Mouse (Mus musculus): ENCODE measurements around the gene Hoxd8. TPM values are rescaled to one million over a fixed set of nuclear protein-coding genes. Genes with fewer than 3 reads are reported as not detected.

Gene Hoxd8
- total and polyA plus RNA-seq, 2 experiments from 2014 or later, result 0.37 TPM; not detected in 1

GRCm38 (mm10) chr2:74710929-74711543 is 6.6 kb downstream of the Hoxd8 start:
- H3K9ac ChIP-seq (replicated peaks; ENCODE audit: low read length), result no peak overlapping the region
- DNase-seq (ENCODE audit: low spot score) (no peak), ATAC-seq (no peak)
- peaks cover 89% of the 10 kb centered on the region for H3K27me3 ChIP-seq (ENCODE audit: insufficient read depth, low read length)
- no peak overlapping the region; the same call in 1 of the 2 replicates for H3K4me3 ChIP-seq (ENCODE audit: low read length)
- WGBS, result 1% methylated on average over 16 of the region's 16 CpGs
- no peaks in the 10 kb centered on the region for H3K4me1 ChIP-seq (ENCODE audit: insufficient read depth, low read length)
- H3K36me3 ChIP-seq (ENCODE audit: insufficient read depth, low read length), result no peaks in the 10 kb centered on the region
- H3K9me3 ChIP-seq (ENCODE audit: low read length), result no peaks in the 10 kb centered on the region
- no peak overlapping the region for H3K4me2 ChIP-seq (ENCODE audit: low read depth, low read length)
- no peak overlapping the region for H3K27ac ChIP-seq
- TF ChIP-seq CTCF (IDR thresholded peaks at IDR 0.05; ENCODE audit: low read depth), result no peak

GRCm38 (mm10) chr2:74711721-74712621 is 7.6 kb downstream of the Hoxd8 start, which contains the start of the genes Hoxd3 and Hoxd4:
Gene Hoxd3, plus strand, starts transcription at chr2:74711927.
Gene Hoxd4, plus strand, starts transcription at chr2:74711929.
- ATAC-seq (no peak), DNase-seq (ENCODE audit: low spot score) (no peak)
- Histone ChIP-seq H3K9me3 (ENCODE audit: low read length) (no peaks in the 10 kb centered on the region), H3K4me2 (ENCODE audit: low read depth, low read length) (peak within 1 kb of the TSS; percentile 34), H3K27me3 (ENCODE audit: insufficient read depth, low read length) (peaks cover 88% of the 10 kb centered on the region), H3K27ac (peak within 1 kb of the TSS; percentile 20; the same call in 1 of the 2 replicates), H3K4me1 (ENCODE audit: insufficient read depth, low read length) (no peaks in the 10 kb centered on the region), H3K9ac (replicated peaks; ENCODE audit: low read length) (no peak within 1 kb of the TSS), H3K36me3 (ENCODE audit: insufficient read depth, low read length) (no peaks in the 10 kb centered on the region), H3K4me3 (ENCODE audit: low read length) (peak within 1 kb of the TSS; percentile 25)
- TF ChIP-seq CTCF (IDR thresholded peaks at IDR 0.05; ENCODE audit: low read depth), result no peak
- WGBS, result under 1% methylated on average over 65 of the region's 65 CpGs

- Histone ChIP-seq H3K27ac (no peak overlapping the region), H3K4me2 (ENCODE audit: low read depth, low read length) (no peak overlapping the region), H3K9ac (replicated peaks; ENCODE audit: low read length) (no peak overlapping the region), H3K9me3 (ENCODE audit: low read length) (no peaks in the 10 kb centered on the region), H3K4me3 (ENCODE audit: low read length) (no peak overlapping the region), H3K36me3 (ENCODE audit: insufficient read depth, low read length) (no peaks in the 10 kb centered on the region), H3K27me3 (ENCODE audit: insufficient read depth, low read length) (peaks cover 85% of the 10 kb centered on the region), H3K4me1 (ENCODE audit: insufficient read depth, low read length) (no peaks in the 10 kb centered on the region)
- TF ChIP-seq CTCF (IDR thresholded peaks at IDR 0.05; ENCODE audit: low read depth), result no peak
- ATAC-seq, result no peak
- whole genome bisulfite sequencing, result 5% methylated on average over 19 of the region's 19 CpGs
- no peak for DNase-seq (ENCODE audit: low spot score)
These were observed 9.1 kb downstream of the Hoxd8 start for GRCm38 (mm10) chr2:74713239-74714150.

- Histone ChIP-seq H3K36me3 (ENCODE audit: insufficient read depth, low read length) (no peaks in the 10 kb centered on the region), H3K4me3 (ENCODE audit: low read length) (no peak overlapping the region), H3K4me1 (ENCODE audit: insufficient read depth, low read length) (no peaks in the 10 kb centered on the region), H3K27me3 (ENCODE audit: insufficient read depth, low read length) (peaks cover 83% of the 10 kb centered on the region), H3K4me2 (ENCODE audit: low read depth, low read length) (no peak overlapping the region), H3K27ac (no peak overlapping the region), H3K9ac (replicated peaks; ENCODE audit: low read length) (no peak overlapping the region), H3K9me3 (ENCODE audit: low read length) (no peaks in the 10 kb centered on the region)
- DNase-seq (ENCODE audit: low spot score) (no peak), ATAC-seq (no peak)
- no peak for TF ChIP-seq CTCF (IDR thresholded peaks at IDR 0.05; ENCODE audit: low read depth)
- WGBS, result 9% methylated on average over 18 of the region's 18 CpGs
These were observed 9.9 kb downstream of the Hoxd8 start for GRCm38 (mm10) chr2:74714156-74714789.

GRCm38 (mm10) chr2:74714881-74715280 is 10.5 kb downstream of the Hoxd8 start:
- H3K4me3 ChIP-seq (ENCODE audit: low read length), result no peak overlapping the region
- TF ChIP-seq CTCF (IDR thresholded peaks at IDR 0.05; ENCODE audit: low read depth), result no peak
- WGBS, result under 1% methylated on average over 14 of the region's 14 CpGs

More at GRCm38 (mm10) chr2:74714881-74715280, 10.5 kb downstream of the Hoxd8 start:
- peaks cover 82% of the 10 kb centered on the region for H3K27me3 ChIP-seq (ENCODE audit: insufficient read depth, low read length)
- H3K9me3 ChIP-seq (ENCODE audit: low read length), result no peaks in the 10 kb centered on the region
- H3K27ac ChIP-seq, result no peak overlapping the region
- no peak overlapping the region for H3K9ac ChIP-seq (replicated peaks; ENCODE audit: low read length)
- H3K4me1 ChIP-seq (ENCODE audit: insufficient read depth, low read length), result no peaks in the 10 kb centered on the region
- DNase-seq (ENCODE audit: low spot score) (no peak), ATAC-seq (0 out of 2 replicates have a peak, but pooled peaks have one; percentile 50)
- H3K4me2 ChIP-seq (ENCODE audit: low read depth, low read length), result no peak overlapping the region
- no peaks in the 10 kb centered on the region for H3K36me3 ChIP-seq (ENCODE audit: insufficient read depth, low read length)

Measured in hindbrain, postnatal 0 days (tissue).